Mouse (Mus musculus): Measurements from ENCODE around the gene Lbx1. TPM values are rescaled to one million over a fixed set of nuclear protein-coding genes. Genes with fewer than 3 reads are reported as not detected.

The Lbx1 gene
- polyA plus RNA-seq, 1 experiment from 2014 or later, result not detected

DNA sequence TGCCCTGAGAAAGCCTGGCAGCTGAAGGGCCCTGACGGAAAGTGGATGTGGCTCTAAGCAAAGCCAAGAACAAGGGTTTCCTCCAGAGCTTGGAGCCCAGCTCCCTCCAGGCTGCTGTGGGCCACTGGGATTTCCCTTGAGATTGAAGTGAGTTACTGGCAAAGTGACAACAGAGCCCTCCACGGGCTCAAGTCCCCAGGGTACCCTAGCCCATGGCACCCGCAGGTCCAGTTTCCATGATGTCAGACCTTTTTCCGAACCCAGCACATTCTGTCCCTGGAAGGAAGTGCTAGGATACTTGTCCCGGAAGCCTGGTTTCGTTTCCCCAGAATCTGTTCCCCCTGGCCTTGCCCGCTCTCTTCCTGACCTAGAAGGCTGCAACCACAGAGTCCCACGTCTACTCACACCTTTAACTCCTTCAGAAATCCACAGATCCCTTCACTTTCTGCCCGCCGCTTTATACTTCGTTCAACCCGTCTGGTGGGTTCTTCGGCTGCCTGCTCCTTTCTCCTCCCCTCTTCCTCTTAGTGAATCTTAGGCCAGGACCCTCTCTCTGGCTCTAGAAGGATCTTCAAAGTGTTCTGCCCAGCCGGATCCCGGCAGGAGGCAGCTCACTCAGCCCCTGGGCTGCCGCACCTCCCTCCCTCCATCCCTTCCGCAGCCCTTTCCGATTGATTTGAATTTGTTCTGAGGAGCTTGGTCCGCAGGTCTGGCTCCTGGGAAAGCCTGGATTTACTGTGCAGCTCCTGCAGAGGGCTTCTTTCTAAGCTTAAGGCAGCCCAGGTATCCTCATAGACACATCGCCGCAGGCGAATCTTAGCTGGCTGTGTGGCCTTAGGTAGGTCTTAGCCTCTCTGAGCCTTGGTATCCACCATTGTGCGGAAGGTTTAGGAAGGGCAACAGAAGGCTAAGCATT lies 7.0 kb upstream of the Lbx1 start:
- H3K9ac ChIP-seq, result no peak overlapping the region
- no peak overlapping the region for H3K27ac ChIP-seq
- H3K4me1 ChIP-seq, result 0 out of 2 replicates have a peak, but pooled peaks cover 3% of the 10 kb centered on the region
- H3K4me3 ChIP-seq (replicated peaks), result no peak overlapping the region
- under 1% methylated on average over 23 of the region's 23 CpGs for WGBS
- ATAC-seq (ENCODE audit: low FRiP score), result no peak
- H3K9me3 ChIP-seq, result no peaks in the 10 kb centered on the region
- H3K36me3 ChIP-seq (replicated peaks), result no peaks in the 10 kb centered on the region
- H3K27me3 ChIP-seq, result peaks cover 99% of the 10 kb centered on the region
- H3K4me2 ChIP-seq, result no peak overlapping the region

DNA sequence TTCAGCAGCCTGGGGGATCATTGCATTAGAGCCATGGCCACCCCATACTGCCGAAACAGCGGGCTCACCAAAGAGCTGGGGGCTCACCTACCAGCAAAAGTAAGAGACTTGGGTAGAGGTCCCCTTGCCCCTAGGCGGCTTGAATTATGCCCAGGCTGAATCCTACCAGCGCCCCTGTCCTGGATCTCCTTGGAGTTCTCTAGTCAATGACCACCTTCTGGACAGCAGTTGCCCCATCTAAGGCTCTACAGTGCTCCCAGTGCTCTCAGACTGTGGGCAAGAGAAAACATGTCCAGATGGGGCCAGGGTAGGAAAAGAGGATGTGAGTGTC lies 6.4 kb upstream of the Lbx1 start:
- ATAC-seq (ENCODE audit: low FRiP score), result no peak
- Histone ChIP-seq H3K4me2 (no peak overlapping the region), H3K4me3 (replicated peaks) (no peak overlapping the region), H3K9ac (no peak overlapping the region), H3K27ac (no peak overlapping the region), H3K36me3 (replicated peaks) (no peaks in the 10 kb centered on the region), H3K4me1 (0 out of 2 replicates have a peak, but pooled peaks cover 3% of the 10 kb centered on the region), H3K27me3 (peaks cover 99% of the 10 kb centered on the region), H3K9me3 (no peaks in the 10 kb centered on the region)
- WGBS, result 4% methylated on average over 4 of the region's 4 CpGs

DNA sequence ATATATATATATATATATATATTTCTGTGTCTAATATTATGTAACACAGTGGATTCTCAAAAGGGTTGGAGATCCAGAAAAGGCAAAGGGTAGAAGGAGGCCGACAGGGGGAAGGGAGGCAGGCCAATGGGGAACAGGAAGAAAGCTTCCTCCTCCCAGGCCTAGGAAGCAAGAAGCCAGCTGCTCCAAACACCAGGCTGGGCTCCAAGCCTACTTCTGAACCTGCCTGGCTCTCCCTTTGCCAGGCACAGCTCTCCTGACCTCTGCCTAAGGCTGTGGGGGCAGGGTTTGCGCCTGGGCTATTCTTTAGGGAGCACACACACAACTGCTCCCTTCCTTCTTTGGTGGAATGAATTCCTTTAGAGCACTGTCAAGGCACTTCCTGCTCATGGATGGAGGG lies 4.4 kb upstream of the Lbx1 start:
- H3K27ac ChIP-seq, result no peak overlapping the region
- H3K4me2 ChIP-seq, result no peak overlapping the region
- no peak overlapping the region for H3K4me3 ChIP-seq (replicated peaks)
- H3K9ac ChIP-seq, result no peak overlapping the region
- H3K36me3 ChIP-seq (replicated peaks), result no peaks in the 10 kb centered on the region
- 3% methylated on average over 2 of the region's 2 CpGs for WGBS
- H3K9me3 ChIP-seq, result no peaks in the 10 kb centered on the region
- ATAC-seq (ENCODE audit: low FRiP score), result no peak
- H3K4me1 ChIP-seq, result peaks cover 20% of the 10 kb centered on the region
- peaks cover 99% of the 10 kb centered on the region for H3K27me3 ChIP-seq

DNA sequence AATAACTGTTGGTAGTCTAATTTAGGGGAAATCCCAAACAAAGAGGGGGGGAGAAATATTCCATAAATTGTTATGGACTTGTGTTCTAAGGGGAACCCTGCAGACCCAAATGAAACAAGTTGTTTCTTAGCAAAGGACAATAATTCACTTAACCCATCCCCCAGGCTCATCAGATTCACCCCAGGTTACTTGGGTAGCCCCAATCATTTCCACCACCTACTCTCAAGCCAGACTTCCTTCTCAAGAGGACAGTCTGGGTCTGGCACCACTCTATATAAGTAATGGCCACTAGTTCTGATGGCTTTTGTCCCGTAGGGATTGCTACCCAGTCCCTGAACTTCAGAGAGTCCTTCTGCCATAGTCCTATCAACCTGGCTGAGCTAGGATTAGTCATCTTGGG lies 3.6 kb upstream of the Lbx1 start:
- ATAC-seq (ENCODE audit: low FRiP score), result no peak
- Histone ChIP-seq H3K9ac (no peak overlapping the region), H3K27ac (no peak overlapping the region), H3K9me3 (no peaks in the 10 kb centered on the region), H3K36me3 (replicated peaks) (no peaks in the 10 kb centered on the region), H3K4me1 (peaks cover 24% of the 10 kb centered on the region), H3K4me2 (no peak overlapping the region), H3K27me3 (peaks cover 99% of the 10 kb centered on the region), H3K4me3 (replicated peaks) (no peak overlapping the region)
- WGBS, result 14% methylated on average over 1 of the region's 1 CpGs

DNA sequence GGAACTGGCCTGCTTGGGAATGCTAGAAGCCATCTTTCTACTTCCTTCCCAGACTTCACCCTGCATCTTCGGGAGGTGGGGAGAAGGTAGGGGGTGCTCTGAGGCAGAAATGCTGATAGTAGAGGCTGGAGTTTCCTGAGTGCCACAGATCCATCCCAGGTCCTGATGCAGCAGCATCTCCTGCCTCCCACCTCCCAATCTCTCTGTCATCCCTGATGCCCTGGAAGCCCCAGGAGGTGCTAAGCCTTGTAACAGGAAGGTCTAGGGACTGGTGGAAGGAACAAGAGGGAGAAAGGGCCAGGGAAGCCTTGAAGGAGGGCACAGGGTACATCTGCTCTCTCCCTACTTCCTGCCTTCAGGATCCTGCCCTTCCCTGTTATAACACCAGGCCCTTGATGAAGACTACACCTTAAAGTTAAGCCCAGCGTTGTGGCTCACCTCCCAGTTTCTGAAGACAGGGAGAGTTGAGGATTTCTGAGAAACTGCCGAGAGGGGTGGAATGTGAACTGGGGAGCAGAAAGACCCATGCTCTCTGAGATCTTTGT lies 2.1 kb upstream of the Lbx1 start:
- under 1% methylated on average over 3 of the region's 3 CpGs for WGBS
- Histone ChIP-seq H3K36me3 (replicated peaks) (no peaks in the 10 kb centered on the region), H3K4me1 (peaks cover 27% of the 10 kb centered on the region), H3K9ac (no peak overlapping the region), H3K27me3 (peaks cover 99% of the 10 kb centered on the region), H3K4me3 (replicated peaks) (no peak overlapping the region), H3K27ac (no peak overlapping the region), H3K9me3 (no peaks in the 10 kb centered on the region), H3K4me2 (no peak overlapping the region)
- no peak for ATAC-seq (ENCODE audit: low FRiP score)

DNA sequence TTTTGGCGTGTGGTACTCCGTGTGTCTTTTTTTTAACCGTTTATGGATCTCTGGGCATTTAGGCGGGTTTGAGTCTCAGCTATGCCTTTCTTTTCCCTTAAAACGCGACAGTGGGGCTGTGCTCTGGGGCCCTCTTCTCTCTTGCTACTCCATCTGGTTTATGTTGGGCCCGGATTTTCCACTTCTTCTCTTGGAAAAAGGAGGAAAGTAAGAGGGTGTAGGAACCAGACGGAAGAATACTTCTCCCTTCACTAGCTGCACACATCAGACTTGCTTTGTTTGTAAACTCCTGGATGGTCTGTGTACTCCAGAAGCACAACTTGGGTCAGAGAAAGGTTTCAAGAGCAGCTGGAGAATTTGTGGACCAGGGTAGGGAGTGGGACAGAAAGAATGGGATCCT lies 1.5 kb upstream of the Lbx1 start:
- no peak overlapping the region for H3K27ac ChIP-seq

DNA sequence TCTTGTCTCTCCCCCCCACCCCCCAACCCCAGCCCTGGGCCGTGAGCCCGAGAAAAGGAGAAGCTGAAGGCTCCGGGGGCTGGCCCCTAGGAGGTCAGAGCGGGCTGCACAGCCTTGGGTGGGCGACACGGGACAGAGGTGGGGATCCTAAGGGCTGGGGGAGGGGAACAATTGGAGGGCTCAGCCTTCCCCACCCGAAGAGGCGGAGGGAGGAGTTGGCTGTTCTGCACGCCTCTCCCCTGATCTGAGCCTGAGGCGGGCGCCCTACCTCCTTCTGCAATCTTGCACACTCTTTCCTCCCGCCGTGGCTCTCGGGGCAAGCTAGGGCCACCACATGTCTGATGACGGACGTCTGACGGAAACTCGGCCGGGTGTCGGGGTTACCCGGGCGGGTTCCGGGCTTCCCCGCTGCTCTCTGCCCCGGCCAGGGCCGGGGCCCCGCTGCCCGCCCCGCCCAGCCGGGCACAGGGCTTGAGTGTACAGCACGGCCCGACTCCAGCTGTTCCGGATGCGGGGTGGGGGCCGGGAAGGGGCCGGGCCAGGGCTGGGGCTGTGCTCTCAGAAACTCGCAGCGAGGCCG lies 841 bp upstream of the Lbx1 start:
- no peaks in the 10 kb centered on the region for H3K36me3 ChIP-seq (replicated peaks)
- H3K9ac ChIP-seq, result no peak overlapping the region
- 0 out of 2 replicates have a peak, but pooled peaks have one; percentile 44 for ATAC-seq (ENCODE audit: low FRiP score)
- peaks cover 33% of the 10 kb centered on the region for H3K4me1 ChIP-seq
- no peaks in the 10 kb centered on the region for H3K9me3 ChIP-seq
- H3K4me3 ChIP-seq (replicated peaks), result peak overlapping the region; percentile 10
- H3K27ac ChIP-seq, result no peak overlapping the region
- WGBS, result 1% methylated on average over 39 of the region's 39 CpGs
- H3K4me2 ChIP-seq, result peak overlapping the region; percentile 38
- H3K27me3 ChIP-seq, result peaks cover 99% of the 10 kb centered on the region

More for the DNA sequence above, 1.5 kb upstream of the Lbx1 start:
- H3K9ac ChIP-seq, result no peak overlapping the region
- no peak overlapping the region for H3K4me3 ChIP-seq (replicated peaks)
- 1% methylated on average over 8 of the region's 8 CpGs for WGBS
- no peaks in the 10 kb centered on the region for H3K9me3 ChIP-seq
- peaks cover 99% of the 10 kb centered on the region for H3K27me3 ChIP-seq
- no peaks in the 10 kb centered on the region for H3K36me3 ChIP-seq (replicated peaks)
- no peak for ATAC-seq (ENCODE audit: low FRiP score)
- H3K4me1 ChIP-seq, result peaks cover 27% of the 10 kb centered on the region
- no peak overlapping the region for H3K4me2 ChIP-seq

DNA sequence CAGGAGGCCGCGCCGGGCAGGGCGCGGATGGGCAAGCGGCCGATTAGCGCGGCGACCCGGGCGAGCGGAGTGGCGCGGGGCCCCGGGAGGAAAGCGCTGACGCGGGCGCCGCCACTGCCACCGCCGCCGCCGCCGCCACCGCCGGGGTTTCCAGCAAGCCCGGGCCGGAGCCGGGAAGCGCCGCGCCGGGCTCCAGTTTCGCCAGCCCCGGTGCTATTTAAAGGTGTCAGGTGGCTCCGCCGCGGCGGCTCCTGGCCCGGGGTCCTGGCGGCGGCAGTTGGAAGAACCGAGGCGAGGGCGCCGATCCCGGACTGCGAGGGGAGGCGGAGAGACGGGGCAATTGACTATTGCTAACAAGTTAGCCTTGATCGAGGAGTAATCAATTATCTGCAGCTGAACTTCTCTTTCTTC lies 276 bp downstream of the Lbx1 start:
- H3K27ac ChIP-seq, result no peak overlapping the region
- no peak overlapping the region for H3K9ac ChIP-seq
- ATAC-seq (ENCODE audit: low FRiP score), result no peak
- H3K36me3 ChIP-seq (replicated peaks), result no peaks in the 10 kb centered on the region
- H3K4me2 ChIP-seq, result peak overlapping the region; percentile 38
- H3K4me1 ChIP-seq, result peaks cover 40% of the 10 kb centered on the region
- WGBS, result 1% methylated on average over 42 of the region's 53 CpGs
- H3K27me3 ChIP-seq, result peaks cover 99% of the 10 kb centered on the region
- H3K4me3 ChIP-seq (replicated peaks), result peak overlapping the region; percentile 19
- H3K9me3 ChIP-seq, result no peaks in the 10 kb centered on the region

DNA sequence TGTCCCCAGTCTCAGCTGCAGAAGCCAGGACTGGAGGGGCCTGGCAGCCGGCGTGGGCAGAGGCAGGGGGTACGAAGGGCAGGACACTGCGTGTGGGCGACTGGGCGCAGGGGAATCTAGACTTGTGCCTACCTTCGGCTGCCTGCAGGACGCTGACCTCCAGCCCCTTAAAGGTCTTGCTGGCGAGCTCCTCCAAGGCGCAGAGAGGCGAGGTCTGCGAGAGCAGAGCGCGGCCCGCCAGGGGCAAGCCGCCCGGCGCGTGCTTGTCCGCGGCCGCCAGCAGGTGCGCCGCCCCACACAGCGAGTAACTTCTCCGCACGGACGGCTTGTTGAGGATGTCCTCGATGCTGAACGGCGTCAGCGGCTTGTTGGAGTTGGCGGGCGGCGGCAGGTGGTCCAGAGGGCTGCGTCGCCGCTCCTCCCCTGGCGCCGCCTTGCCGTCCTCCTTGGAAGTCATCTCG lies 811 bp downstream of the Lbx1 start:
- Histone ChIP-seq H3K9ac (no peak overlapping the region), H3K4me2 (peak overlapping the region; percentile 38), H3K9me3 (no peaks in the 10 kb centered on the region), H3K36me3 (replicated peaks) (no peaks in the 10 kb centered on the region), H3K4me3 (replicated peaks) (peak overlapping the region; percentile 19), H3K4me1 (peaks cover 40% of the 10 kb centered on the region), H3K27ac (no peak overlapping the region), H3K27me3 (peaks cover 100% of the 10 kb centered on the region)
- ATAC-seq (ENCODE audit: low FRiP score), result no peak
- under 1% methylated on average over 42 of the region's 42 CpGs for WGBS

DNA sequence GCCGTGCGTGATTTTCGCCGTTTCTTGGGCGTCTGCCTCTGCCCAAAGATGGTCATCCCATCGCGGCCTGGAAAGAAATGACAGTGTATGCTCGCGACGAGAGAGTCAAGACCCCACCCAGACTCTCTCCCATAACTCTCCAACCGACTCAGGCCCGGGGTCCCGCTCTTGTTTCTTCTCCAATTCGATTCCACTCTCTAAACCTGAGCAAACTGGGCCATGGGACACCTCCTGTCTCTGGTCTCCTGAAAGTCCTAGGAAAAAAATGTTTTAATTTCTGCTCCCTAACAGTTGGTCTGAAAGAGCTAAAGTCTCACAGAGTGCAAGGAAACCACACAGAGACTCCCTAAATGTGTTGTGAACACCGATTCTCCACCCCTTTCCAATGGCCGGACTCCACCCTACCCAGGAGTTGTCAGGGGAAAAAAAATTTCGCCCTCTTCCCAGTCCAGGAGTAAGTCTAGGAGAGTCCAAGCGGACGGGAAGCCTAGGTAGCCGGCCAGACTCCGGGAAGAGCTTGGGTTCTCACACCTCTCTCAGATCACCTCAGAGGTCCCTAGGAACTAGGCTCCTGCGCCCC lies 1.3 kb downstream of the Lbx1 start:
- WGBS, result under 1% methylated on average over 22 of the region's 22 CpGs
- Histone ChIP-seq H3K27me3 (peaks cover 100% of the 10 kb centered on the region), H3K36me3 (replicated peaks) (no peaks in the 10 kb centered on the region), H3K4me3 (replicated peaks) (no peak overlapping the region), H3K4me1 (peaks cover 40% of the 10 kb centered on the region), H3K27ac (no peak overlapping the region), H3K9ac (no peak overlapping the region), H3K9me3 (no peaks in the 10 kb centered on the region), H3K4me2 (no peak overlapping the region)
- no peak for ATAC-seq (ENCODE audit: low FRiP score)

DNA sequence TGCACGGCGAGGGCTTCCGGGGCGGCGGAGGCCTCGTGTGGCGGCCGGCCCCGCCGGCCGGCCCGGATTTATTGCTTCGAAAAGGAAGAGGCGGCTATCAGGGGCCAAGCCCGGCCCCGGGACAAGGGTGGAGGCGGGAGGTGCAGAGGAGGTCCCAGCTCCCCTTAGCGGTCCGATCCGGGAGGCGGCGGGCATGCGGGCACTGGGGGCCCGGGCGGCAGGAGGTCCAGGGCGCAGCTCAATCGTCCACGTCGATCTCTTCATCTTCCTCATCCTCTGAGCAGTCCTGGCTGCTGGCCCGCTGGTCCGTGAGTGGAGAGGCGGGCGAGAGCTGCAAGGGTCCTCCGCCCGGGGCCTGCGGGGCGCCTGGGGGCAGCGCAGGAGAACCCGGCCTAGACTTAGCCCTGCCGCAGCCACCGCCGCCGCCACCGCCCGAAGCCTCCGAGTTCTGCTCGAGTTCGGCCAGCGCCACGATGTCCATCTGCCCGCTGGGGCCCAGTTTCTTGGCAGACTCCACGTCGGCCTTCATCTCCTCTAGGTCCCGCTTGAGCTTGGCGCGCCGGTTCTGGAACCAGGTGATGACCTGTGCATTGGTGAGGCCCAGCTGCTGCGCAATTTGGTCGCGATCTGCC lies 2.0 kb downstream of the Lbx1 start:
- Histone ChIP-seq H3K4me3 (replicated peaks) (peak overlapping the region; percentile 10; the same call in 1 of the 2 replicates), H3K4me2 (no peak overlapping the region; the same call in 1 of the 2 replicates), H3K36me3 (replicated peaks) (no peaks in the 10 kb centered on the region), H3K9ac (no peak overlapping the region), H3K27ac (no peak overlapping the region), H3K4me1 (peaks cover 40% of the 10 kb centered on the region), H3K9me3 (no peaks in the 10 kb centered on the region), H3K27me3 (peaks cover 100% of the 10 kb centered on the region)
- no peak for ATAC-seq (ENCODE audit: low FRiP score)
- under 1% methylated on average over 60 of the region's 60 CpGs for WGBS
